Mouse (Mus musculus): ENCODE measurements around the gene Smim24. TPM values are rescaled to one million over a fixed set of nuclear protein-coding genes. Genes with fewer than 3 reads are reported as not detected.

Smim24 gene
- polyA plus RNA-seq, 1 experiment from 2014 or later, result 125 TPM

- Histone ChIP-seq H3K4me2 (ENCODE audit: low read length) (no peak overlapping the region), H3K27me3 (replicated peaks; ENCODE audit: control insufficient read depth, insufficient read depth, low read length) (no peaks in the 10 kb centered on the region), H3K36me3 (ENCODE audit: control insufficient read depth, insufficient read depth, low read length) (peaks cover 13% of the 10 kb centered on the region; the same call in 1 of the 2 replicates), H3K4me3 (ENCODE audit: low read depth, low read length) (no peak overlapping the region), H3K27ac (ENCODE audit: low read depth) (no peak overlapping the region), H3K4me1 (replicated peaks; ENCODE audit: control insufficient read depth, insufficient read depth, low read length) (peaks cover 42% of the 10 kb centered on the region), H3K9me3 (ENCODE audit: control insufficient read depth, low read length) (no peaks in the 10 kb centered on the region), H3K9ac (ENCODE audit: low read length) (no peak overlapping the region)
- WGBS, result 93% methylated on average over 10 of the region's 10 CpGs
- no peak for ATAC-seq (replicated peaks; ENCODE audit: low FRiP score, low TSS enrichment, low read depth)
- no peak for DNase-seq (ENCODE audit: low spot score)
These were observed 26.5 kb downstream of the Smim24 start for GRCm38 (mm10) chr10:81419111-81419928.

GRCm38 (mm10) chr10:81420191-81420767 lies 27.4 kb downstream of the Smim24 start:
- Histone ChIP-seq H3K4me3 (ENCODE audit: low read depth, low read length) (no peak overlapping the region), H3K36me3 (ENCODE audit: control insufficient read depth, insufficient read depth, low read length) (peaks cover 9% of the 10 kb centered on the region; the same call in 1 of the 2 replicates), H3K9me3 (ENCODE audit: control insufficient read depth, low read length) (no peaks in the 10 kb centered on the region), H3K27me3 (replicated peaks; ENCODE audit: control insufficient read depth, insufficient read depth, low read length) (no peaks in the 10 kb centered on the region; the same call in 1 of the 2 replicates), H3K4me2 (ENCODE audit: low read length) (no peak overlapping the region), H3K4me1 (replicated peaks; ENCODE audit: control insufficient read depth, insufficient read depth, low read length) (peaks cover 42% of the 10 kb centered on the region), H3K9ac (ENCODE audit: low read length) (no peak overlapping the region), H3K27ac (ENCODE audit: low read depth) (no peak overlapping the region)
- no peak for DNase-seq (ENCODE audit: low spot score)
- WGBS, result 88% methylated on average over 40 of the region's 40 CpGs
- no peak for ATAC-seq (replicated peaks; ENCODE audit: low FRiP score, low TSS enrichment, low read depth)

GRCm38 (mm10) chr10:81421041-81421796 lies 28.4 kb downstream of the Smim24 start:
- H3K9me3 ChIP-seq (ENCODE audit: control insufficient read depth, low read length), result no peaks in the 10 kb centered on the region
- peaks cover 7% of the 10 kb centered on the region; the same call in 1 of the 2 replicates for H3K36me3 ChIP-seq (ENCODE audit: control insufficient read depth, insufficient read depth, low read length)
- peaks cover 43% of the 10 kb centered on the region for H3K4me1 ChIP-seq (replicated peaks; ENCODE audit: control insufficient read depth, insufficient read depth, low read length)
- no peak overlapping the region for H3K9ac ChIP-seq (ENCODE audit: low read length)
- H3K27ac ChIP-seq (ENCODE audit: low read depth), result no peak overlapping the region
- no peak overlapping the region for H3K4me2 ChIP-seq (ENCODE audit: low read length)
- ATAC-seq (replicated peaks; ENCODE audit: low FRiP score, low TSS enrichment, low read depth), result no peak
- no peak overlapping the region for H3K4me3 ChIP-seq (ENCODE audit: low read depth, low read length)
- WGBS, result 80% methylated on average over 4 of the region's 4 CpGs
- no peak for DNase-seq (ENCODE audit: low spot score)
- H3K27me3 ChIP-seq (replicated peaks; ENCODE audit: control insufficient read depth, insufficient read depth, low read length), result no peaks in the 10 kb centered on the region; the same call in 1 of the 2 replicates

GRCm38 (mm10) chr10:81421797-81422100 lies 28.9 kb downstream of the Smim24 start:
- 88% methylated on average over 5 of the region's 5 CpGs for WGBS

GRCm38 (mm10) chr10:81422191-81422590 lies 29.3 kb downstream of the Smim24 start:
- 74% methylated on average over 6 of the region's 6 CpGs for whole genome bisulfite sequencing
- H3K9ac ChIP-seq (ENCODE audit: low read length), result no peak overlapping the region
- DNase-seq (ENCODE audit: low spot score) (peak; percentile 49), ATAC-seq (replicated peaks; ENCODE audit: low FRiP score, low TSS enrichment, low read depth) (no peak)
- H3K36me3 ChIP-seq (ENCODE audit: control insufficient read depth, insufficient read depth, low read length), result peaks cover 7% of the 10 kb centered on the region; the same call in 1 of the 2 replicates
- no peaks in the 10 kb centered on the region for H3K9me3 ChIP-seq (ENCODE audit: control insufficient read depth, low read length)
- H3K27ac ChIP-seq (ENCODE audit: low read depth), result no peak overlapping the region
- peaks cover 35% of the 10 kb centered on the region for H3K4me1 ChIP-seq (replicated peaks; ENCODE audit: control insufficient read depth, insufficient read depth, low read length)
- no peak overlapping the region for H3K4me2 ChIP-seq (ENCODE audit: low read length)
- H3K27me3 ChIP-seq (replicated peaks; ENCODE audit: control insufficient read depth, insufficient read depth, low read length), result no peaks in the 10 kb centered on the region; the same call in 1 of the 2 replicates
- H3K4me3 ChIP-seq (ENCODE audit: low read depth, low read length), result no peak overlapping the region

More at GRCm38 (mm10) chr10:81421797-81422100, 28.9 kb downstream of the Smim24 start:
- peaks cover 7% of the 10 kb centered on the region; the same call in 1 of the 2 replicates for H3K36me3 ChIP-seq (ENCODE audit: control insufficient read depth, insufficient read depth, low read length)
- H3K4me2 ChIP-seq (ENCODE audit: low read length), result no peak overlapping the region
- H3K27me3 ChIP-seq (replicated peaks; ENCODE audit: control insufficient read depth, insufficient read depth, low read length), result no peaks in the 10 kb centered on the region; the same call in 1 of the 2 replicates
- DNase-seq (ENCODE audit: low spot score) (no peak), ATAC-seq (replicated peaks; ENCODE audit: low FRiP score, low TSS enrichment, low read depth) (no peak)
- H3K4me3 ChIP-seq (ENCODE audit: low read depth, low read length), result no peak overlapping the region
- H3K4me1 ChIP-seq (replicated peaks; ENCODE audit: control insufficient read depth, insufficient read depth, low read length), result peaks cover 39% of the 10 kb centered on the region
- no peak overlapping the region for H3K9ac ChIP-seq (ENCODE audit: low read length)
- H3K27ac ChIP-seq (ENCODE audit: low read depth), result no peak overlapping the region
- no peaks in the 10 kb centered on the region for H3K9me3 ChIP-seq (ENCODE audit: control insufficient read depth, low read length)

GRCm38 (mm10) chr10:81422661-81423217 lies 29.9 kb downstream of the Smim24 start:
- Histone ChIP-seq H3K4me2 (ENCODE audit: low read length) (no peak overlapping the region), H3K27ac (ENCODE audit: low read depth) (no peak overlapping the region), H3K4me1 (replicated peaks; ENCODE audit: control insufficient read depth, insufficient read depth, low read length) (peaks cover 29% of the 10 kb centered on the region), H3K36me3 (ENCODE audit: control insufficient read depth, insufficient read depth, low read length) (peaks cover 7% of the 10 kb centered on the region; the same call in 1 of the 2 replicates), H3K9ac (ENCODE audit: low read length) (no peak overlapping the region), H3K9me3 (ENCODE audit: control insufficient read depth, low read length) (no peaks in the 10 kb centered on the region), H3K27me3 (replicated peaks; ENCODE audit: control insufficient read depth, insufficient read depth, low read length) (no peaks in the 10 kb centered on the region; the same call in 1 of the 2 replicates), H3K4me3 (ENCODE audit: low read depth, low read length) (no peak overlapping the region)
- DNase-seq (ENCODE audit: low spot score), result no peak
- ATAC-seq (replicated peaks; ENCODE audit: low FRiP score, low TSS enrichment, low read depth), result no peak
- WGBS, result 89% methylated on average over 3 of the region's 3 CpGs

GRCm38 (mm10) chr10:81423476-81424245 lies 30.8 kb downstream of the Smim24 start:
- Histone ChIP-seq H3K9ac (ENCODE audit: low read length) (peak overlapping the region; percentile 40), H3K36me3 (ENCODE audit: control insufficient read depth, insufficient read depth, low read length) (peaks cover 7% of the 10 kb centered on the region; the same call in 1 of the 2 replicates), H3K4me2 (ENCODE audit: low read length) (peak overlapping the region; percentile 75), H3K4me1 (replicated peaks; ENCODE audit: control insufficient read depth, insufficient read depth, low read length) (peaks cover 26% of the 10 kb centered on the region), H3K27me3 (replicated peaks; ENCODE audit: control insufficient read depth, insufficient read depth, low read length) (peaks cover 3% of the 10 kb centered on the region; the same call in 1 of the 2 replicates), H3K9me3 (ENCODE audit: control insufficient read depth, low read length) (no peaks in the 10 kb centered on the region), H3K27ac (ENCODE audit: low read depth) (peak overlapping the region; percentile 51; the same call in 1 of the 2 replicates), H3K4me3 (ENCODE audit: low read depth, low read length) (no peak overlapping the region)
- WGBS, result 69% methylated on average over 4 of the region's 4 CpGs
- ATAC-seq (replicated peaks; ENCODE audit: low FRiP score, low TSS enrichment, low read depth), result no peak
- peak; percentile 50 for DNase-seq (ENCODE audit: low spot score)

Measured in intestine, embryonic 14.5 days (tissue).